Mouse (Mus musculus): ENCODE measurements around the gene Vmn1r44.

DNA sequence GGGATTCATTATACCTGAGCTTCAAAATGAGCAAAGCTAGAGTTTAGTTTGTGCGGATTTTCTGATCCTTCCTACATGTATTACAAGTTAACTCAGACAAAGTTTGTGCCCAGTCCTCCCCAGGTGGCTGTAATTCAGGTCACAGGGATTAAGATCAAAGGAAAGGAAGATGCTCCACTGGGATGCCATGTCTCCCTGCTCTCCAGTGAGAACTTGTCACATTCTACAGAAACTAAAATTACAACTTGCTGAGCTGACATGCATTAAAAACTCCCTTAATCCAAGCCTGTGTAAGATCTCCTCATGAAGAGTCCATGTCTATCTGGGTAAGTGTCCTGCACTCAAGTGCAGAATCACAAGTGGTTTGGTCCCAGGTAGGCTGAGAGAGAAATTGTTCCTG lies at the start of gene Vmn1r44:
- TF ChIP-seq EP300 (IDR thresholded peaks at IDR 0.05; ENCODE audit: low read depth) (no peak), CTCF (IDR thresholded peaks at IDR 0.05; ENCODE audit: low read depth) (no peak)
